Mouse (Mus musculus) bone marrow macrophage, adult 2 months (primary cell): ENCODE measurements around the gene Inpp5k.
A peak's percentile ranks its signal among the peaks of the same experiment; 100 is the strongest.

Experiments used
- CTCF ChIP-seq: IDR thresholded peaks from 2 replicates; pipeline ENCODE4 v1.5.1; 2012; ENCODE audit warnings: low read depth, mild to moderate bottlenecking, low read length, moderate library complexity
- POLR2A ChIP-seq: IDR thresholded peaks from 2 replicates; pipeline ENCODE4 v1.6.1; 2012; ENCODE audit warnings: mild to moderate bottlenecking, low read depth, low read length, borderline replicate concordance

DNA sequence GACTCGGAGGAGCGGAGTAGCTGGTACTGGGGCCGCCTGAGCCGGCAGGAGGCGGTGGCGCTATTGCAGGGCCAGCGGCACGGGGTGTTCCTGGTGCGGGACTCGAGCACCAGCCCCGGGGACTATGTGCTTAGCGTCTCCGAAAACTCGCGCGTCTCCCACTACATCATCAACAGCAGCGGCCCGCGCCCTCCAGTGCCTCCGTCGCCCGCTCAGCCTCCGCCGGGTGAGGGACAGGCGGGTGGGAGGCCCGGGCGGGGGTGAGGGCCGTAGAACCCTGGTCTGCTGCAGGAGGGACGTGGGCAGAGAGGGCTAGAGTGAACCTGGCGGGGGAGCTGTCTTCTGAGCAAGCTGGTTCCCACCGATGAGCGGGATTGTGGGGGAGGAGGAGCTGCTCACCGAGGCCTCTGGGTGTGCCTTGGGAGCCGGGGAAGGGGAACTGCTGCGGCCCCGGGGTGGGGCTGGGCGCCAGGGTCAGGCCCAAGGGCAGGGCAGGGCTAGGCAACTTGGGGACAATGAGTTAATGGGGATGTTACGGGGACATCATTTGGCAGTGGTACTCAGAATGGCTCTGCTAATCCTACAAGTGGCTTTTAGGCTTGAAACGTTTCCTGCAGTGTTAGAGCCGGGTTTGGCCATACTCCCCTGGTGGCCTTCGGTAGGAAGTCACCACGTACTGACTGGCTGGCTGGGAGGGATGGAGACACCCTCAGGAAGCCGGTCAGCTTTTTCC is 48.8 kb downstream of the Inpp5k start:
- 0 out of 2 replicates have a peak, but pooled peaks have one; percentile 2 for TF ChIP-seq CTCF
- no peak for TF ChIP-seq POLR2A
